Mouse (Mus musculus): ENCODE measurements around the gene Ddc.

- TF ChIP-seq CHD1 (IDR thresholded peaks at IDR 0.05; ENCODE audit: low read depth, low read length) (no peak), MYB (IDR thresholded peaks at IDR 0.05; ENCODE audit: low read depth, low read length) (no peak), ZNF384 (IDR thresholded peaks at IDR 0.05; ENCODE audit: low read depth, low read length) (no peak), CTCF (IDR thresholded peaks at IDR 0.05 in 2 of 3, conservative IDR thresholded peaks at IDR 0.05 in 1 of 3; ENCODE audit: control insufficient read depth in 1 of 3, insufficient read depth in 1 of 3, low read depth in 2 of 3, low read length in 3 of 3, poor library complexity in 1 of 3, severe bottlenecking in 1 of 3) (no peak)
These were observed 18.3 kb downstream of the Ddc start for GRCm38 (mm10) chr11:11879699-11880002.

Measured in MEL (cell line).